Mouse (Mus musculus) gastrocnemius, adult 2 months (tissue): ENCODE data around the gene Irf5. TPM values are rescaled to one million over a fixed set of nuclear protein-coding genes. Genes with fewer than 3 reads are reported as not detected.

ENCODE experiments used
- DNase-seq: peaks from one replicate; pipeline ENCODE4 v3.0.0; 2022
- H3K27ac ChIP-seq: fragments of 200-600 bp; 2 replicates; pipeline ENCODE4 v1.8.1; 2022; ENCODE audit warnings: mild to moderate bottlenecking
- H3K4me3 ChIP-seq: fragments of 200-600 bp; 2 replicates; pipeline ENCODE4 v1.8.1; 2022; ENCODE audit warnings: mild to moderate bottlenecking, moderate library complexity
- CTCF ChIP-seq: fragments of 200-600 bp; IDR thresholded peaks from 2 replicates; pipeline ENCODE4 v1.8.1; 2022; ENCODE audit warnings: antibody characterized with exemption, mild to moderate bottlenecking, moderate library complexity
- intact Hi-C: fragments of 180-260 bp; cut with DNase I; formaldehyde crosslinking; loops from one replicate; pipeline ENCODE4 v1.15.1; 2025
- total RNA-seq, 2 experiments: library from RNA; stranded (reverse); gene quantifications; 2 replicates each; pipeline ENCODE4 v1.2.3; 2021

Gene Irf5
- total RNA-seq, 2 experiments from 2014 or later = 1.1 to 3.8 TPM

DNA sequence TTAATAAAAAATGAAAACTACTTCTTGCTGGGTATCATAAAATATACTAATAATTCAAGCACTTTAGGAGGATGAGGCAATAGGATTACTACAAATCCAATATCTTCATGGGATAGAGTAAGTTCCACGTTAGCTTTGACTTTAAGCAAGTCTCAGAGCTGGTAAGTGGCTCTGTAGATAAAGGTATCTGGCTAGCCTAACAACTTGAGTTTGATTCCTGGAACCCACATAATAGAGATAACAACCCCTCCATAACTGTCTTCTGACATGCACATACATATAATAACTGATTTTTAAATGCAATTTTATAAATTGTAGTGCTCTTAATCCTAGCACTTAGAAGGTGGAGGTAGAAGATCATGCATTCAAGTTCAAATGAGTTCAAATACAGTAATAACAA, 54.3 kb downstream of the Irf5 start:
- intact Hi-C loops = no loop called here
- DNase-seq = no peak
- no peak for TF ChIP-seq CTCF
- Histone ChIP-seq H3K4me3 (no peak overlapping the region), H3K27ac (no peak overlapping the region)

DNA sequence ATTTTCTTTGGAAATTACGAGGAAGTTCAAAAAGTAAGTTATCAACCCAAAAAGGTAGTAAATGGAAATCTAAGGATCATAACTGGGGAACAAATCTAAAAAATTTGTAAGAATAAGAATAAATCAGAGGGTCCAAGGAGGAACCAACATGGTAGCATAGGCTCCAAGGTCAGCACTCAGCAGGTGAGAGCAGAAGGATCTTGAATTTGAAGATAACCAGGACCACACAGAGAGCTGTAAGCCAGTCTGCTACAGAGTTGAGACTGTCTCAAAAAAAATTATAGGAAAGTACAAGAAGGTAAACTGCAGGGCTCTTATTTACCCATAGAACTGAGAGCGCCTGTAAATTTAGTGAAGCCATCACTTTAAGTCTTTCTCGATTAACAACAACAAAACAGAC, 54.8 kb downstream of the Irf5 start:
- TF ChIP-seq CTCF = no peak
- Histone ChIP-seq H3K27ac (no peak overlapping the region), H3K4me3 (no peak overlapping the region)
- intact Hi-C loops = no loop called here
- no peak for DNase-seq

Other genes starting within 250 kb of the Irf5 start
- under 1 TPM in 1 of 2 experiments, not detected in 1; 0.25 TPM for gene Fam71f2, start 247.0 kb upstream of the Irf5 start, total RNA-seq
- not detected for gene Fam71f1, start 207.5 kb upstream of the Irf5 start, total RNA-seq
- gene Calu, start 178.6 kb upstream of the Irf5 start, total RNA-seq = 100 to 1,000 TPM in 1 of 2 experiments, 10 to 100 TPM in 1; 73.7 to 104 TPM
- gene Opn1sw, start 138.2 kb upstream of the Irf5 start, total RNA-seq = under 1 TPM; 0.17 to 0.18 TPM
- 10 to 100 TPM in 1 of 2 experiments, 1 to 10 TPM in 1; 9.6 to 10.5 TPM for gene Ccdc136, start 130.3 kb upstream of the Irf5 start, total RNA-seq
- 100 to 1,000 TPM; 285 to 430 TPM for gene Flnc, start 93.4 kb upstream of the Irf5 start, total RNA-seq
- 100 to 1,000 TPM; 110 to 112 TPM for gene Atp6v1f, start 58.9 kb upstream of the Irf5 start, total RNA-seq
- gene Atp6v1fnb, start 55.2 kb upstream of the Irf5 start, total RNA-seq = not detected
- 1 to 10 TPM; 3.8 to 4.0 TPM for gene Kcp, start 18.7 kb upstream of the Irf5 start, total RNA-seq
- 10 to 100 TPM; 34.4 to 40.6 TPM for gene Tnpo3, start 83.3 kb downstream of the Irf5 start, total RNA-seq
- 1 to 10 TPM; 1.9 to 2.8 TPM for gene Tspan33, start 167.6 kb downstream of the Irf5 start, total RNA-seq
- gene Smo, start 208.9 kb downstream of the Irf5 start, total RNA-seq = 1 to 10 TPM; 2.8 to 5.0 TPM
- 10 to 100 TPM; 14.7 to 20.3 TPM for gene Ahcyl2, start 241.4 kb downstream of the Irf5 start, total RNA-seq